Mouse (Mus musculus): ENCODE data around the gene Slc6a12.

The Slc6a12 gene

GRCm38 (mm10) chr6:121343026-121343770, at the start of gene Slc6a12:
Slc6a12 (plus strand) TSS chr6:121343076.
- peak; percentile 10 for DNase-seq (ENCODE audit: low spot score)

- no peak for DNase-seq (ENCODE audit: low spot score)
These were observed 43.6 kb upstream of the Slc6a12 start for GRCm38 (mm10) chr6:121299317-121299716.

GRCm38 (mm10) chr6:121299954-121300353, 42.9 kb upstream of the Slc6a12 start, which contains the start of gene Slc6a13:
Slc6a13 (plus strand) TSS chr6:121300227.
- DNase-seq (ENCODE audit: low spot score), result no peak

GRCm38 (mm10) chr6:121300504-121300903, 42.4 kb upstream of the Slc6a12 start:
- DNase-seq (ENCODE audit: low spot score), result no peak

DNA sequence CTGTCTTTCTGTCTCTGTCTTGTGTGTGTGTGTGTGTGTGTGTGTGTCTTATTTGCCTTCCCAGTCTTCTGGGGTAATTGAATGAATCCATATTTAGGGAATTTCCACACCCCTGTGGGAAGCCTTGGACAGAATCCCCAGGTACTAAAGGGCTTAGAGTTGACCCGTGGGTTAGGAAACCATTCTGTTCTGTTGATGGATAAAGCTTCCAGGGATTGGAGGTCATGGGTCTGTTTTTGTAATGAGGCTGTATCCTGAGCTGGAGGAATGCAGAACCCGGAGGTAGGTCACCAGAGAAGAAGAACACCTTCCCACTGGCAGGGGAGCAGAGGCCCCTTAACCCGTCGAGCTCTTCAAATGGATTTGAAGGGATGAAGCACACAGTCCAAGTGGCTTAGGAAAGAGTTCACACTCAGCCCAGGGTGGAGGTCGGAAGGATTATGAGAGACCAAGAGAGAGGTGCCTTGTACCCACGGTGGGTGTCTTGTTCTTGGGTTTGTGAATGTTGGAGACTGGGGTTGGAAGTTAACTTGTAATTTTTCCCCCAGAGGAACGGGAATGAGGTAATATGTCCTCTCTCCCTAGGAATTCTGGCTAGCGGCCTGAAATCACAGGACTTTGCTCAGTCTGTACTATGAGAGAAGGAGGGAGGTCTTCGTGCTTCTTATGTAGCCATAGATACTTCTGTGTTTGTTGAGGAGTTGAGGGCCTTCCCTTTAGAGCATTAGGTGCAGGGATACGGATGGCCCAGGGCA, 39.2 kb upstream of the Slc6a12 start:
- no peak for DNase-seq (ENCODE audit: low spot score)

GRCm38 (mm10) chr6:121304630-121305029, 38.2 kb upstream of the Slc6a12 start:
- no peak for DNase-seq (ENCODE audit: low spot score)

- DNase-seq (ENCODE audit: low spot score), result no peak
These were observed 37.3 kb upstream of the Slc6a12 start for GRCm38 (mm10) chr6:121305571-121305970.

- DNase-seq (ENCODE audit: low spot score), result no peak
These were observed 31.9 kb upstream of the Slc6a12 start for GRCm38 (mm10) chr6:121310984-121311383.

DNA sequence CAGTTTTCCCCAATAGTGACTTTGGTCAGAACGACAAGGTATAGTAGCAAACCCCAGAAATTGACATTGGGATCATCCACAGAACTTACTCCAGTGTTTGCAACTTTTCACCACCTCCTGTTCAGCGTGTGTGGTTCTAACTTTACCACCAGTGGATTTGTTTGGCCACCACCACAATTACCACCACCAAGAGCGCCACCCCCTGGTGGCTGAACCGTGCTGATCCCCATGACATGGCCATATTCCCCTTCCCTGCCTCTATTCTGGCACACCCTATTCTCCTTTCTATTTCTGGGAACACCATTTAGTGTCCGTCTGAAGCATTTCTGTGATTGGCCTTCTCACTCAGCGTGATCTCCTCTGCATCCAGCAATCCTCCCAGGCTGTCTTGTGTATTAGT, 23.8 kb upstream of the Slc6a12 start:
- DNase-seq (ENCODE audit: low spot score), result no peak

DNA sequence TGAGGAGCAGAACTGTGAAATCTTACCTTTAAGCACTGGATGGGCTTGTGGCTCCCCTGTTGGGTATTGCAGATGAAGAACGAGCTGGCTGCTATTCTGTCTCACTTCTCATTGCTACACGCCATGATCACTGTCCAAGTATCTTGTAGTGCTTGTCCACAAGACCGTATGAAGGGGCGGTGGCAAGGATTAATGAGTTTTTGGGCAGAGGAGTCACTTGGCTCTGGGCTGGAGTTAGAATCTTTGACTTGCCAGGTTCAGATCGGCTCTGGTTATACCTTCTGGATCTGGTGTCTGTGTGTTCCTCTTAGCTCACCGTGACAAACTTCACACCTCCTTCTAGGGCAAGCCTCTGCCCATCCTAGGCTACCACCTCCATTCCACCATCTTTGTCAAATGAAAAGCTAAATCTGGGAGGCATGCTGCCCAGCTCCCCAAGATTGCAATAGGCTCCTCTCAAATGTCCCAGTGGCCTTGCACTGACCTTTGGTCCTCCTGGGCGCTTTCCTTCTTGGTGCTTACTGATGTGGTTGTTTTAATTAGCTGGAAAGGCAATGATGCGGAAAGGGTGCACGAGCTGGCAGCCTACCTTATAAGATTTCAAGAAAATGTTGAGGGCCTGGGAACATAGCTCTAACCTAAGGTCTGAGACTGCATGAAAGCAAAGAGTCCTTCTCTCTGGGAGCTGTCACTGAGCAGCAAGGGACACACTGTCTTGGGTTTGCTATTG, 20.3 kb upstream of the Slc6a12 start:
- no peak for DNase-seq (ENCODE audit: low spot score)

DNA sequence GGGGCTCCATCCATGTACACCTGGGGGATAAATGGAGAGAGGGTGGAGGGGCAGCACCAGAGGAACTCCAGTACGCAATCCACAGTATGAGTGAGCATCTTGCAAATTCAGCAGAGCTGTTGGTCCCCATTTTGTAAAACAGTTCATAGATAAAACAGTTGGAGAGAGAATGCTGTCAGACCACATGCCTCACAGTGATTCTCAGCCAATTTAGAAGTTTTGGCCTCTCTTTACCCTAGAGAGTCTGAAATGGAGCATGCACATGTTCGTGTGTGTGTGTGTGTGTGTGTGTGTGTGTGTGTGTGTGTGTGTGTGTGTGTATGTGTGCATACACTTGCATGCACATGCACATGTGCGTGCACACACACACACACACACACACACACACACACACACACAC, 17.6 kb upstream of the Slc6a12 start:
- no peak for DNase-seq (ENCODE audit: low spot score)

- no peak for DNase-seq (ENCODE audit: low spot score)
These were observed 17.1 kb upstream of the Slc6a12 start for GRCm38 (mm10) chr6:121325740-121326139.

- DNase-seq (ENCODE audit: low spot score), result no peak
These were observed 16.3 kb upstream of the Slc6a12 start for GRCm38 (mm10) chr6:121326486-121327069.

DNA sequence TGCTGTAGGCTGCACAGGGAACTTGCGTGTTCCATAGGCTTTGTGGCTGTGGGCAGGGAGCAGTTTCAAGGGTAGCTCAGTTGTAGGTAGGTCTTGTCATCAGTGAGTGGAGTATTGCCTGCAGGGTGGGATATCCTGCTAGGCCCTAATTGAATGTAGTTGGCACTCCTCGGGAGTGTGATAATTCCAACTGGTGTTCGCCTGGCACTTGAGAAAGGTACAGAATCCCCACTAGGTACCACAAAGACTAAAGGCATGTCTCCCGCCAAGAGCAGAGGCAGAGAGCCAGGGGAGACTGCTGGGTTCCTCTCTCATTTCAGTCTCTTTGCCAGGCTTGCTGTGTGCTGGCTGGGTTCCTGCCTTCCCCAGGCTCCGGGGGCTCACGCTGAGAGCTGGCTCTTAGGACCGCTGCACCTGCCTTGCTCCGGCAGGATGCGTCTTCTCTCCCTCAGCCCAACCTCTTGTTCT, 14.4 kb upstream of the Slc6a12 start:
- DNase-seq (ENCODE audit: low spot score), result no peak

GRCm38 (mm10) chr6:121329848-121330508, 12.9 kb upstream of the Slc6a12 start:
- peak; percentile 24 for DNase-seq (ENCODE audit: low spot score)

DNA sequence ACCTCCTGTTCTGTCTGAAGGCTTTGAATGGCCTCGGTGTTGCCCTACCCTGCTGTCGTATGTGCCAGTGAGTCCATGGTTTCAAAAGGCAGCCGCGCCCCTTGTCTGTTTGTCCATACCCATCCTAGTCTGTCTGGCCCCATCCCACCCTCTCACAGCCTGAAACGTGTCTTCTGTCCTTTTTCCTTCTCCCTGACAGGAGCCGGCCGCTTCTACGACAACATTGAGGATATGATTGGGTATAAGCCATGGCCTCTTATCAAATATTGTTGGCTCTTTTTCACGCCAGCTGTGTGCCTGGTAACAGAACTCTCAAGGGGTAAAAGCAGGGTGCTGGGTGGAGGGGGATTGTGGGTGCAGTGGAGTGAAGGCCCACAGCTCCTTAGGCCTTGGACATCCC, 7.0 kb upstream of the Slc6a12 start:
- DNase-seq (ENCODE audit: low spot score), result no peak

DNA sequence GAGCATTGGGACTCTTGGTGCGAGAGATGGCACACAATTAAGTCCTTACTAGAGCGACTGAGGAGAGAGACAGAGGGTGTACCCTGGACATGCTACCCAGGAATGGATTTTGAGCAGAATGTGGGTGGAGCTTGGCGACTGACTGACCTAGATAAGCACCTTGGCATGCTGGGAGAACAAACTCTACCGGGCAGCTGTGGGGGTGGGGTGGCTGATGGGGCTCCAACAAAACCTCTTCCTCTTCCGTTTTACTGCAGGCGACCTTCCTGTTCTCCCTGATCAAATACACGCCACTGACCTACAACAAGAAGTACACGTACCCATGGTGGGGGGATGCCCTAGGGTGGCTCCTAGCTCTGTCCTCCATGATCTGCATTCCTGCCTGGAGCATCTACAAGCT, 6.3 kb upstream of the Slc6a12 start:
- DNase-seq (ENCODE audit: low spot score), result no peak

- DNase-seq (ENCODE audit: low spot score), result no peak
These were observed 5.6 kb upstream of the Slc6a12 start for GRCm38 (mm10) chr6:121337229-121337628.

DNA sequence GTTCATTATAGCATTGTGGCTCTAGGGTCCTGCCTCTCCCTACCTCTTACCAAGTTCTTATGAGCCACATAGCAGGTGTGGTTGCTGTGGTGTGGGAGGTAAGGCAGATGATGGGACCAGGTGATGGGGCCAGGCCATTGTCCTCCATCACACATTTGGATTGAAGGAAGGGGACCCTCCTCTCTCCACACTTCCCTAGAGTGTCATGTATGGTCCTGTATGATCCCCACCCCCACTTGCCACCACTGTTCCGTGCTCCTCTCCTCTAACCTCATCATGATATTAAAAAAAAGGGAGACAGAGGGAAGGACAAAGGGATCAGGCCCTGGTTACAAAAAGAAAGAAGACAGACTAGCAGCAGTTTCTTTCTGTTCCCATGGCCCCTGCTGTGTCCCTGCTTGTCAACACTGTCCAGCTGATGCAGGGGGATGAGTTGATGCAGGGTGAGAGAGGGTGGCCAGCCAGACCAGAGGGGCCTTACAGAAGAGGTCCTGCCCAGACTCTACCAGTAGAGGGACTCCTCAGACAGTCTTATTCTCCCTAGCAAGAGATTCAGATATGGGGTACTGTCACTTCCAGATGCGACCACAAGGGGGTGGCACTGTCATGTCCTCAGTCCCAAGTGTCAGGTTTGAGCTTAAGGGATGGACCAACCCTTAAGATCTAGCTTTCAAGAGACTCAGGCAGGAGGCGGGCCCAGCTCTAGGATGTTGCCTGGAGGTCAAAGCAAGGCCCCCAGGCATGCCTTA, 4.9 kb upstream of the Slc6a12 start:
- DNase-seq (ENCODE audit: low spot score), result peak; percentile 66

GRCm38 (mm10) chr6:121338519-121338896, 4.4 kb upstream of the Slc6a12 start:
- DNase-seq (ENCODE audit: low spot score), result no peak

DNA sequence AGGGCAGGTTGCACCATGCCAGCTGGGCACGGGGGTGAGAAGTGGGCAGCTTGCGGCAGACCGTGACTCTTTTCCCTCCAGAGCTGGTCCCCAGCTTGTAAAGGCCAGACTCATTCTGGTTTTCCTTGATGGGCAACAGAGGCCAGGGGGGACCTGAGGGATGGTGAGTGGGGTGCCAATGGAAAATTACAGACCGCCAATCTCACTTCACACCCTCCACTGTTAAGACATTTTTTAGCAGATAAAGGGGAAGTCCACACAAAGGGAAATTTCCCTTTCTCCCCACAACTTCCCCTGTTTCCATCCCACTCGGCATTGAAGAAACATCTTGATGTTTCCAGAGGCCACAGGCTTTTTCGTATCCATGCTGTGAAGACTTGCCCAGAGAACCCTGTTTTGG, 1.2 kb upstream of the Slc6a12 start:
- peak; percentile 7 for DNase-seq (ENCODE audit: low spot score)

All from lung, postnatal 25 days (tissue).